Mouse (Mus musculus) monocyte, adult 5-6 weeks (primary cell): Measurements from ENCODE around the gene Dpep1. TPM values are rescaled to one million over a fixed set of nuclear protein-coding genes. Genes with fewer than 3 reads are reported as not detected.
"Not testable (repeated sequence)": the region's sequence is repeated elsewhere in the genome, so short reads cannot be mapped to it uniquely, and the experiment has no call there.

Experiments used
- ATAC-seq: fragments of 153-309, 156-312 bp; replicated peaks from 2 replicates; pipeline ENCODE4 v1.8.0; 2017; ENCODE audit warnings: mild to moderate bottlenecking; ENCODE audit not compliant: low TSS enrichment, insufficient number of reproducible peaks, severe bottlenecking, poor library complexity, low FRiP score
- total RNA-seq: library from RNA; stranded (forward); fragments of 200-1000, 200-491, 200-594 nt; gene quantifications from 3 replicates; pipeline ENCODE4 v1.2.3, GENCODE M21; 2017

The Dpep1 gene
- not detected in 3 replicates for total RNA-seq

DNA sequence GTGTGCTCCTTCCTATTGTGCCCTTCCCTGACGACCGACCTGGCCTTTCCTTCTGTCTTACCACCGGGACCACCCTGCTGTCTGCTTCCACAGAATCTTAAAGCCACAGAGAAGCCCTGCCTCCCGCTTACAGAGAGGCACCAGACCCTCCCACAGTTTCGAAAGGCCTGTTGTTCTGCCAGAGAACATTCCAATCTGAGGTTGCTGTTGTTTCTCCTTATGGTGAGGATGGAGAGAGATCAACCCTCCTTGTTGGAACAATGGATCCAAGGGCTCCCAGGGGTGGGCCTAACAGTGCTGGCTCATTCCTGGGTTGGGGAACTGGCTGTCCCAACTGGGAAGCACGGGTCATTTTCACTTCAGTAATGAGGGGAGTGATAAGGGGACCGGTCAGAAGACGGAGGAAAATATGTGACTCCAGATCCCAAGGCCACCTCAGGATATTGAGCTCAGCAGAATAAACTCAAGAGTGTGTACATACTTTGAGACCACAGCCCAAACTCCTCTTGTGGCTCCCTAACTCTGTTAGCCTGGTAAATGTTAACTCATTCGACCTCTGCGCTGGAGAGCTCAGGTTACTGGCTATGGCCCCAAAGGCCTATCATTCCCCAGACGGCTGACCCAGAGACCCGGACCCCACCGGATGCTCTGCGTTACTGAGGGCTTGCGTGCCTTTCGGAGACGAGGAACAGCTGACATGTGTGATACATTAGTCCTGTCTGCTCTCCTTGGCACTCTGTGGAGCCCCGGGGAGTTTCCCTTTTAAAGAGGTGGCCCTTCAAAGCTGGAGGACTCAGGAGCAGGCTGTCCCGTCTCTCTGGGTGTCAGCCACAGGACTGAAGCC, at the start of gene Dpep1:
Gene Dpep1, plus strand, starts transcription at position 677 of the 844 bp plus-strand sequence.
- ATAC-seq, result no peak

DNA sequence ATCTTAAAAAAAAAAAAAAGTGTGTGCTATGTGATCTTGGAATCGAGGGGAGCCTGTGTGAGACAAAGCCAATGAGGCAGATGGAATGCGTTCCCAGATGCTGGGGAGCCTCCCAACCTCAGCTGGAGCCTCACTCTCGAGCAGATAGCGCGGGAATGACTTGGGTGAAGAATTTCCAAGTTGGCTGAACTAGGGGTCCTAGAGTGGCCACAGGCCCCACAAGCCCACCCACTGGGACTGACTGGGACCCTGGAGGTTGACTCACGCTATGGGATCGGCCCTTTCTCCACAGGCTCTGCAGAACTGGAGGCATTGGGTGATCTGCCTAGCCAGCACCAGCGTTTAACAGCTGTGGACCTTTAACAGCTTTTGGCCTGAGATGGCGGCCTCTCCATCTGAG, 49.8 kb upstream of the Dpep1 start:
- no peak for ATAC-seq

DNA sequence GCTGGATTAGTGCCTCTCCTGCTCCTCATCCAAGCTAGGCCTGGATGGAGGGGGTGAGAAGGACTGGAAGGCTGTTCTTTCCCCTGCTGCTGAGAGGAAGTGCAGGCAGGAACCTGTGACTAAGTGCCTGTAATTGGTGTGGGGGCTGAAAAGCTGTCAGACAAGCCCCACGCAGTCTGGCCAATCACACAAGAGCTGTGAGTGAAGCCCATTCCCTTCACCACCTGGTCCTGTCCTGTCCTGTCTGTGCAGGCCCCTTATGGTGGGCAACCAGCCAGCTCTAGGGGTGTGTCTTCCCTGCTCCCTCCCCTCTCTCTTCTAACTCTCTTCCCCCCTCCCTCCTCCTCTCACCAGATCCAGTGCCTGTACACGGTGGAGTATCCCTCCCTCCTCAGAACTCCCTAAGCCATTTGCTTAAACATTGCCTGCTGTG, 48.4 kb upstream of the Dpep1 start:
- ATAC-seq, result no peak

DNA sequence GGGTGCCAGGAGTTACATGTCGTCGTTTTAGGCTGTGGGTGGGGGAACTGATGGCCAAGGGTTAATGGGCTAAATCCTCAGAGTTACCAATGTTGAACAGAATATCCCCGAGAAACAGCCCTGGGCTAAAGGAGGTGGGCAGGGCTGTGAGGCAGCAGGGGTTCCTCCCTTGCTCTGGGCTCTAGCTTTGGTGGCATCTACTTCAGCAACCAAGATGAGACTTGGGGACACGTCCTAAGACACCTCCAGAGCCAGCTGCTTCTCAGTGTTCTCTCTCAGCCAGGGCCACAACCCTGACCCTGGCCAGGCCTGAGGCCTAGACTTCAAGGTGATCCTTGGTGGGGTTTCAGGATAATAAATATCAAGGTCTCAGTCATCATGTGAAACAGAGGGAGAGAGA, 47.3 kb upstream of the Dpep1 start:
- no peak for ATAC-seq

DNA sequence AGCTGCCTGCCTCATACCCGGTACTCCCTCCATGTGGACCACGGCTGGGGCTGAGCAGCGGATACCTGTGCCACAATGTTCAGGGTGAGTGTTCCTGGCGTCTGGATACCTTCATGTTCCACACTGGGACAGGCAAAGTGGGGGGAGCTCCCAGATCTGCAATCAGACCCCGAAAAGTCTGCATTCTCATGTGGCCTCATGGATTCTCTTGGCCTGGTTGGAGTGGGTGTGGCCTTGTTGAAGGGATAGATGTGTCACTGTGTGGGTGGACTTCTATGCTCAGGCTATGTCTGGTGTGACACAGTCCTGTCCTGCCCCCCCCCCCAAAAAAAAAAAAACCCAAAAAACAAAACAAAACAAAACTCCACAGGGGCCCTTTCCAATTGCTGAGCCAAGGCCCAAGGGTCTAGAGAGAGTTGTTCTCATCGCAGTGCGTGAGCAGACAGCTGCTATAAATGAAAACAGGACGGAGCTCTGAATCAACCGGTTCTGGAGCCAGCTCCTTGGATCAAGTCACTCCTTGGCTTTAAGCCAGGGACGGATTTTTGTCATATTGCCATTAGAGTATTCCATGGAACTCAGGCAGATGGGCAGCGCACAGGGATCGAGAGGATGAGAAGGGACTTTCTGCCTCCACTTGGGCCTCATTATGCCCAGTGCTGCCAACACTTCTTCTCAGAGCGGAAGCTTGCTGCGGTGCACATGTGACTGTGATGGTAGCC, 44.1 kb upstream of the Dpep1 start:
- no peak for ATAC-seq

DNA sequence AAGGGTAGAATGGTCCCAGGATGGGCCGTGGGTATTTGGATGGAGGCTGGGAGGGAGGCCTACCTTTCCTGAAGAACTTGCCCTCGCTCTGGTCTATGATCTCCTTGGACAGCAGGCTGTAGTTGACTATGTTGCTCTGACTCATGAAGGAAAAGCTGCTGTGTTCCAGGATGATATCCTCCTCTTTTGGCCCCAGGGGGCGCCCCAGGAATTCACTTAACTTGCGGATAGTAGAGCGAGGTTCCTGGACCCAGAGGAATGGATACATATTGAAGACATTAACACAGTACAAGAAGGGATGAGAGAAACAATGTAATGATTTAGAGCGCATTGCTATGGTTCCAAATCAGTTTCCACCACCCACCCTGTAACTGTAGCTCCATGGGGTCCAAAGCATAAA, 40.8 kb upstream of the Dpep1 start:
- ATAC-seq, result no peak

DNA sequence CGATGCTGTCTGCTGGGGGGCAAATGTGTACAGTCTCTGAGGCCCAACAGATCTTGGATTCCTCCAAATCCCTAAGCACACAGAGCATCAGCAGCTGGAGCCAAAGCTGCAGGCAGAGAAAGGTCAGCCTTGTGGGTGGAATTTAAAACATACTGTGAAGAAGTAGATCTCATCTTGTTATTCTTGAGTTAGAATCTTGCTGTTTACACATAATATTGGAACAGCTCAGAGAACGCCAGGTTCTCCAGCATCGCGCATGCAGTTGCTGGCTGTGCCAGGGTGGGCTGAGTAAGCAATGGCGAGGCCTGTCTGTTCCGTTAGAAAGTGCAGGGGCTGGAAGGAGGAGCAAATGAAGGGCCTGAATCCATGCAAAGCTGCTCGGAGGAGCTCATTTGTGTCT, 39.7 kb upstream of the Dpep1 start:
- no peak for ATAC-seq

DNA sequence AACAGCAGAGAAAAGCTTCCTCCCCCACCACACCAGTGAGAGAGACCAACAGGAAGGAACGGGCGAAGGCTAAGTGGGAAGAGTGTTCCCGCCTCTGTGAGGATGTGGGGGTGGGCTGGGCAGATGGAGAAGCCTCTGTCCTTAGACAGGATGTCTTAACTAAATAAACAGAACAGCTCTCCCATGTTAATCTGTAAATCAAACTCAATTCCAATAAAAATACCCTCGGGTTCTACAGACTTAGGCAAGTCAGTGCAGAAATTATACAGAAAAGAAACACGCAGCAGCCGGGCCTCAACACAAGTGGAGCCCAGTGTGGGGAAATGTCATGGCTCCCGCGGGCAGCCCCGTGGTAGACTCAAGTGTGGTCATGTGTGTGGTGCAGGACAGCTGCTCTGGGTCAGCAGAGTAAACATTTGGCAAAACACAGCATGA, 35.3 kb upstream of the Dpep1 start:
- no peak for ATAC-seq

DNA sequence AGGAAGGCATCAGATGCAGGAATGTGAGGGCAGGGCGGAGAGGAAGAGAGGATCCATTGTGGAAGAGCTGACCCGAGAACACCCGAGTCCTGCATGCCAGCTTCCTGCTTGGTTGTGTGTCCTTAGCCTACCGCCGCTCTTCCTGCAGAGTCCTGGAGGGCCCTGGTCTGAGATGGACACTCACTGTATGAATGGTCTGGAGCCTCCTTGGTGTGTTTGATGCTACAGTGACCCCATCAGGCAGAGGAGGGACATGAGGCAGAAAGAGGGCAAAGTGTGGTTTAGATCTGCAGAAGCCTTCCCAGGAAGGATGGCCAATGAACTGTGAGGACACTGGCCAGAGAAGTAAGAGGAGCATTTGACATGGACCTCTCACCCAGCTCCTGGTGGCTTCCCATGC, 30.9 kb upstream of the Dpep1 start:
- ATAC-seq, result no peak

DNA sequence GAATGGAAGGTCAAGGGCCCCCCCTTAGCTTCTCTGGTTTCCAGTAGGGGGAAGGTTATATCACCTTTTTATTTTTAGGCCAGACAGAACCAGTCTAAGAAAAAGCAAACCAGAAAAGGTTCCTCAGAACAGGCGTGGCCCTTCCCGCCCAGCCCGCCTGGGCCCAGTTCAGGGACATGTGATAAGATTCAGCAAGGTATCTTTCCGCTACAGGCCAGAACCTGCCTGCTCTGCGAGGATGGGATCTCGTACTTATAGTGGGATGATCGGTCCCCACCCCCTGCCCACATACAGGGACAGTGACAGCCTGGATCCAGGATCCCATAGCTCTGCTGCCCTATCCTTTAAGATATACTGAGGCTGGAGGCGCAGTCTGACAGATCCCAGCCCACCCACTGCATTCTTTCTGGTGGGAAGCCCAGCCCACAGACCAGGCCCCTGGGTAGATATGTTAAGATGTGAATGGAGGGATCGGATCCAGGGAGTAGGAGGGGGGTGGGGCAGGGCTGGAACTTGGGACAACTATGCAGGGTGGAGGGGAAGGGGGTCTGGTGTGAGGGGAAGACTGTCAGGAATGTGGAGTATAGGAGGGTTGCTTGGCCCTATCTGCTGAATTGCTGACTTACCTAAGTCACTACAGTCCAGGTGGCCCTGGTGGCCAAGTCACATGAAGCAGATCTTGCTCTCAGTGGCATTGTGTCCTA, 29.8 kb upstream of the Dpep1 start:
- ATAC-seq, result no peak

DNA sequence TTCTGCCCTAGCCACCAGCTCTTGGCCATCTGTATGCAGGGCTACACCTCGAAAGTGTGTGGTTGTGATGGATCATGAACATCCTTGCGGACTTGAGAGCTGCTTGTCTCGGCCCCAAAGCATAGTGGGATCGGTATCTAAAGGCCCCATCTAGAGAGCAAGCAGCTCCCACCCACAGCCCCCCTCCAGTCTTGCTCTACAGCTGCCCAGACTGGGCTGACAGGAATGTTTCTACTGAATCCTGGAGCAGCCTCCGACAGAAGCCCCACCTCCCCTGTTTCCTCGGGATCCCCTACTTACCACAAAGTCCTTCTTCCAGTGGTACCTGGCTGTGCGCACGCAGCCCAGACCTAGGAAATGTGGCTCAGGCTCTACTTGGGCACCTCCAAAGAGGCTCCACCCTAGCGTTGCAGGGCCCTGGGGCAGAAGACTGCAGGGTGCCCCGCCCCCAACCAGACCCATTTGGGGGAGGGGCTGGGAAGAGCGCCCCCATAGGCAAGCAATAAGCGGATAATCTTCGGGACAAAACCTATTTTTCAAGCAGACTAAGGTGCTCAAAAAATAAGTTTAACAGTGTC, 28.1 kb upstream of the Dpep1 start, which contains the start of gene Sult5a1:
Gene Sult5a1, minus strand, starts transcription at position 428 of the 578 bp plus-strand sequence.
- no peak for ATAC-seq

DNA sequence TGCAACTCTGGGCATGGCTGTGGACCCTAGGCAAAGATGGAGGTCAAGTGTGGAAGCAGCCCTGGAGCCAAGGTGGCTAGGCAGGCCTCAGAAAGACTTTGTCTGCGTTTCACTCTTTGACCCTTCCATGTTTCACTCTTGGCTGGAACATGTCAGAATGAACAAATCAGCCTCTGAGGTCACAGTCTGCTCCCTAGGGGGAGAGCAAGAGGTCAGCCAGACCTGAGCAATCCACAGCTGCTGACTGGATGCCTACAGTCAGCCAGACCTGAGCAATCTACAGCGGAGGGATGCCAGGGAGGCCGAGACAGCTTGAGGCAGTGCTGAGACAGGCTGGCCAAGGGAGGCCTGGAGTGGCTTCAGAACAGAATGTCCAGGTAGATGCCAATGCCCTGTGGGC, 4.7 kb upstream of the Dpep1 start:
- ATAC-seq, result no peak

DNA sequence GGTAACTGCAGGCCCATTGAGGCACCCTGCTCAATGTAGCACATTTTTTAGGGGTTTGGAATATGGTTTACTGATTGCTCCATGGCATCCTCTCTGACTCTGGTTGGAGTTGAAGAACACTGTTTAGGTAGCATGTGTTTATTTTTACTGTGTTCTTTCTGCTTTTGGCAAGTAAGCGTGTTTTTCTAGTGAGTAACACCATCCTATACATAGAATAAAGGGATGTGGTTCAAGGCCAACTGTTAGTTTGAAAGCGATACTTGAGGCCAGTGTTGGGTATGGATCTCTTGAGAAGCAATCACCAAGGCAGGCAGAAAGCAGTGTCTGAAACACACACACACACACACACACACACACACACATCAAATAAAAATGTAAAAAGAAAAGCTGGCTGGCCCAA, 2.0 kb downstream of the Dpep1 start:
- ATAC-seq, result no peak

DNA sequence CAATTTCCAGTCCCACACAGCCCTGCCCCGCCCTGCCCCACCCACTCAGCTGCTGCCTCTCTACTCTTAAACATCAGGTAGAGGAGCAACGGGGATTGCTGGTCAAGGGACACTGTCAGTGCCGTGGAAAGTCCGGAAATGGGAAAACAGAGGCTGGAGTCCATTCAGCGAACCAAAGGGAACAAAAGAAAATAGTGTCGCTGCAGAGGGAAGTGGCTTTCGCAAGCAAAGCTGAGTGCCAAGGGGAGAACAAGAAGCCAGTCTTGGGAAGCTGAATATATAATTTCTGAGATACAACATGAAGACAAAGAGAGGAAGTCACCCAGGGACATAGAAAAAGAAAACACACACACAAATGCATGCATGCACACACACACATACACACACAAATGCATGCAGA, 2.8 kb downstream of the Dpep1 start:
- ATAC-seq, result no peak

DNA sequence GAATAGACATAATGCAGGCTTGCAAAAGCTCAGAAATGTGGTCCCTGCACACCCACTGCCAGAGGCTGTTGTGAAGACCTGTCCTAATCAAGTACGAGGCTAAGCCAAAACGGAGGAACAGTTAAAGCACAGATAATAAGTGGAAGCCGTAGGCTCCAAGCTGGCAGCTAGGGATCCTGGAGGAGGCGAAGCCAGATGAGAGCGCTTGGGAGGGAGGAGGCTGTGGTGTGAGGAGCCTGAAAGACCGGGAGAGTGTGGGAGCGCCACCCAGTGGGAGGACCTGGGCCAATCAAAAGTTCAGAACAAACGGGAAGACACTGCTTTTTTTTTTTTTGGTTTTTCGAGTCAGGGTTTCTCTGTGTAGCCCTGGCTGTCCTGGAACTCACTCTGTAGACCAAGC, 4.6 kb downstream of the Dpep1 start:
- no peak for ATAC-seq

DNA sequence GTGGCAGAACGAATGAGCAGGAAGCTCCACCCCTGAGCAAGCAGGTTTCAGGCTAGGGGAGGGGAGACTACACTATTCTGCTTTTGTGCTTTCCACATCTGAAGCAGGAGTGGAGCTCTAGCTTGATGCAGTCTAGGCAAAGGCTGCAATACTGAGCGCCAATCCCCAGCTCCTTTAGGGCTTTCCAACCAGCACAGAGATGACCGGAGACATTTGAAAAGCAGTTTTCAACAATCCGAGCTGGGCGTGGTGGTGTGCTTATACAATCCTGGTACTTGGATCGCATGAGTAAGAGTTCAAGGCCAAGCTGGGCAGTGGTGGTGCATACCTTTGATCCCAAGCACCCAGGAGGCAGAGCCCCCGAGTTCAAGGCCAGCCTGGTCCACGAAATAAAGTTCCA, 5.9 kb downstream of the Dpep1 start:
- no peak for ATAC-seq

DNA sequence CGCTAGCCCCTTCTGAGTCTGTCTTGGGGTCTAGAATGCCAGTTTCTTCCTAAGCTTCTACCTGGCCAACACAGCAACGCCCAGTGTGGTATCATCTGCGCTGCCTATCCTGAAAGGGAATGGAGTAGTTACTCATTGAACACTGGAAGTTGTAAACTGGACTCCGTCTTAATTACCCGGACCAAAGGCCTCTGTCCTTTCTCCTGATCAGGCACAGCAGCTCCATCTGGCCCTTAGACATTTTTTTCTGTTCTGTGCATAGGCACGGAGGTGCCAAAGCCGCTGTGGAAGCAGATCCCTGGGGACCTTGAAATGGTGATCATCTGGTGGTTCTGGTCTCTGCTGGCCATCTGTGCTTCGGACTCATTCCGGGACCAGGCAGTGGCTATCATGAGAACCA, 7.7 kb downstream of the Dpep1 start:
- ATAC-seq, result no peak

DNA sequence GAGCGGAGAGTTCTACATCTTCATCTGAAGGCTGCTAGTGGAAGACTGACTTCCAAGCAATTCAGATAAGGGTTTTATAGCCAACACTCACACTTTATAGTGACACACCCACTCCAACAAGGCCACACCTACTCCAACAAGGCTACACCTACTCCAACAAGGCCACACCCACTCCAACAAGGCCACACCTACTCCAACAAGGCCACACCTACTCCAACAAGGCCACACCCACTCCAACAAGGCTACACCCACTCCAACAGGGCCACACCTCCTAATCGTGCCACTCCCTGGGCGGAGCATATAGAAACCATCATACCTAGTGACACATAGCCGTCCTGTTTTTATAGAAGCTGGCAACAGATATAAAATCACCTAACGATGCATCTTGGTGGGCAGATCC, 11.0 kb downstream of the Dpep1 start:
- ATAC-seq, result not testable (repeated sequence)

DNA sequence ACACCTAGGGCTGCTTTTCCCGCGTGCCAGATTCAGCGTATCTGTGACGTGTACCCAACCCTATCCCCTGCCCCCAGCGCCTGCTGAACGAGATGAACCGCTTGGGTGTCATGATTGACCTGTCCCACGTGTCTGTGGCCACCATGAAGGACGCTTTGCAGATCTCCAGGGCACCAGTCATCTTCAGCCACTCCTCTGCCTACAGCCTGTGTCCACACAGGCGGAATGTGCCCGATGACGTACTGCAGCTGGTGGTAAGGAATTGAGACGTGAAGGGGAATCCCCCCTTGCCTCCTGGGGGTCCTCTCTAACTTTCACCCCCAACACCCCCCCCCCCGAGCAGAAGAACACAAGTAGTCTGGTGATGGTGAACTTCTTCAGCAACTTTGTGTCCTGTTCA, 13.8 kb downstream of the Dpep1 start:
- ATAC-seq, result no peak
